Comparison of ENCODE assay signal across 11 mouse cellular contexts in genomic region chr9:35123456-35123803, GRCm38 (mm10). TPM values are rescaled to one million over a fixed set of nuclear protein-coding genes. Genes with fewer than 3 reads are reported as not detected.
DNase-seq lines count a peak whose midpoint lies in the region; ATAC-seq and TF ChIP-seq lines count a peak whose summit lies in the region.
"Had no signal": no experiment of that assay in that cellular context is flagged by ENCODE, and none has a peak within 500 bp of the region (broad histone marks: within the 10 kb centered on the region; RNA-seq: fewer than 3 reads in every experiment).

No protein-coding gene starts in this region.

- H3K4me1 ChIP-seq in heart, adult 2 months (ENCODE audit: control insufficient read depth, insufficient read depth, low read length) = peaks cover 36% of the 10 kb centered on the region
- peaks cover 34% of the 10 kb centered on the region for H3K4me1 ChIP-seq in thymus, adult 2 months (replicated peaks; ENCODE audit: control insufficient read depth, insufficient read depth, low read length)
- peaks cover 85% of the 10 kb centered on the region for H3K4me1 ChIP-seq in liver, postnatal 0 days (ENCODE audit: insufficient read depth)
- H3K4me1 ChIP-seq: embryonic facial prominence, embryonic 12.5 days had no signal

- no peak overlapping the region for H3K4me3 ChIP-seq in heart, adult 2 months
- H3K4me3 ChIP-seq in thymus, adult 2 months (ENCODE audit: control insufficient read depth, insufficient read depth, low read length) = no peak overlapping the region
- H3K4me3 ChIP-seq in liver, postnatal 0 days (ENCODE audit: low read depth, low read length) = no peak overlapping the region
- H3K4me3 ChIP-seq: embryonic facial prominence, embryonic 12.5 days had no signal

- no peak for TF ChIP-seq CTCF in heart, adult 2 months (IDR thresholded peaks at IDR 0.05)
- TF ChIP-seq CTCF in thymus, adult 2 months (IDR thresholded peaks at IDR 0.05; ENCODE audit: borderline replicate concordance, control insufficient read depth, extremely low read depth, insufficient read depth, low read length, poor library complexity) = no peak
- no peak for TF ChIP-seq CTCF in liver, postnatal 0 days (IDR thresholded peaks at IDR 0.05; ENCODE audit: low read depth)

- intact Hi-C loops in heart, adult 2 months (cut with DNase I) = no loop called here

- DNase-seq in heart, adult 2 months = no peak
- no peak for DNase-seq in heart, postnatal 4 days
- DNase-seq in thymus, adult 2 months = no peak
- DNase-seq in thymus, adult 18-20 months = no peak
- peak; percentile 32 for DNase-seq in liver, postnatal 0 days
- no peak for DNase-seq in yolk sac, embryonic 10.5 days (ENCODE audit: low spot score)
- DNase-seq in adrenal gland, postnatal 4 days (ENCODE audit: low spot score in 2 of 2) = no peak
- DNase-seq in layer of hippocampus, adult 8-10 months (ENCODE audit: low spot score in 2 of 2) = no peak
- DNase-seq: gastrocnemius, postnatal 14 days; right cerebral cortex, adult 18-20 months had no signal

- no peaks in the 10 kb centered on the region for H3K27me3 ChIP-seq in heart, adult 2 months (ENCODE audit: control insufficient read depth, insufficient read depth, low read length)
- no peaks in the 10 kb centered on the region for H3K27me3 ChIP-seq in thymus, adult 2 months (ENCODE audit: control insufficient read depth, insufficient read depth, low read length)
- H3K27me3 ChIP-seq in liver, postnatal 0 days (ENCODE audit: insufficient read depth, low read length) = no peaks in the 10 kb centered on the region
- H3K27me3 ChIP-seq: embryonic facial prominence, embryonic 12.5 days had no signal

- WGBS in heart, adult 2 months = 28% methylated on average over 2 of the region's 2 CpGs
- 91% methylated on average over 2 of the region's 2 CpGs for WGBS in thymus, adult 2 months
- WGBS in liver, postnatal 0 days (ENCODE audit: insufficient replicate concordance) = 38% methylated on average over 2 of the region's 2 CpGs

- no peak for TF ChIP-seq EP300 in heart, adult 2 months (IDR thresholded peaks at IDR 0.05; ENCODE audit: insufficient read depth, low read depth, low read length)
- TF ChIP-seq EP300 in liver, postnatal 0 days (IDR thresholded peaks at IDR 0.05; ENCODE audit: low read depth) = no peak

- H3K36me3 ChIP-seq in heart, adult 2 months (ENCODE audit: control insufficient read depth, insufficient read depth, low read length) = peaks cover 5% of the 10 kb centered on the region
- H3K36me3 ChIP-seq in thymus, adult 2 months (ENCODE audit: control insufficient read depth, insufficient read depth, low read length) = no peaks in the 10 kb centered on the region
- peaks cover 30% of the 10 kb centered on the region for H3K36me3 ChIP-seq in liver, postnatal 0 days (replicated peaks; ENCODE audit: insufficient read depth, low read length)

- H3K4me2 ChIP-seq in liver, postnatal 0 days (ENCODE audit: low read depth, low read length) = peak overlapping the region; percentile 52
- H3K4me2 ChIP-seq: embryonic facial prominence, embryonic 12.5 days had no signal

- no peak overlapping the region for H3K9ac ChIP-seq in heart, adult 2 months (ENCODE audit: low read depth, low read length)
- H3K9ac ChIP-seq in liver, postnatal 0 days (replicated peaks) = 0 out of 2 replicates have a peak overlapping the region, but pooled peaks have one; percentile 18
- H3K9ac ChIP-seq: embryonic facial prominence, embryonic 12.5 days had no signal

- H3K79me2 ChIP-seq in heart, adult 2 months (replicated peaks; ENCODE audit: control insufficient read depth, insufficient read depth, low read length) = no peaks in the 10 kb centered on the region

- peak; percentile 41 for ATAC-seq in liver, postnatal 0 days

- TF ChIP-seq POLR2A in heart, adult 2 months (IDR thresholded peaks at IDR 0.05; ENCODE audit: insufficient read depth, low read depth, low read length) = no peak
- TF ChIP-seq POLR2A in thymus, adult 2 months (IDR thresholded peaks at IDR 0.05; ENCODE audit: control insufficient read depth, extremely low read depth, insufficient read depth, low read length, poor library complexity) = no peak

- peak overlapping the region; percentile 65 for H3K27ac ChIP-seq in heart, adult 2 months
- H3K27ac ChIP-seq in thymus, adult 2 months (ENCODE audit: control insufficient read depth, insufficient read depth, low read length) = peak overlapping the region; percentile 67
- peak overlapping the region; percentile 92 for H3K27ac ChIP-seq in liver, postnatal 0 days (ENCODE audit: low read depth)
- H3K27ac ChIP-seq: embryonic facial prominence, embryonic 12.5 days had no signal

- H3K9me3 ChIP-seq in liver, postnatal 0 days (ENCODE audit: low read length) = no peaks in the 10 kb centered on the region
- H3K9me3 ChIP-seq: embryonic facial prominence, embryonic 12.5 days had no signal

RNA-seq across cellular contexts. Expression of gene St3gal4, which starts 4.4 kb away (rescaled TPM):
- total RNA-seq in heart, adult 2 months (2021) = 10 to 100 TPM; 26.1 to 29.5 TPM
- polyA plus RNA-seq in heart, adult 2 months (2012; rRNA removed) = 8.6 and 11.9 TPM in 2 replicates
- total RNA-seq in heart, postnatal 4 days (2021) = 10 to 100 TPM; 34.4 to 38.0 TPM
- polyA plus RNA-seq in thymus, adult 2 months (2012; rRNA removed) = 8.9 and 10.4 TPM in 2 replicates
- 23.6 and 26.5 TPM in 2 replicates for polyA plus RNA-seq in liver, postnatal 0 days (2015; fragmentation: Nextera tagmentation; extraction: Ambion mirVana)
- total RNA-seq in adrenal gland, postnatal 4 days (2021) = 10 to 100 TPM; 31.1 to 38.5 TPM
- total RNA-seq in layer of hippocampus, adult 8-10 months (2022) = 10 to 100 TPM; 23.3 to 29.6 (median 26.6) TPM

RNA-seq across cellular contexts. Expression of gene Dcps, which starts 52.4 kb away (rescaled TPM):
- 10 to 100 TPM; 14.4 to 15.1 TPM for total RNA-seq in heart, adult 2 months (2021)
- 21.3 and 25.5 TPM in 2 replicates for polyA plus RNA-seq in heart, adult 2 months (2012; rRNA removed)
- total RNA-seq in heart, postnatal 4 days (2021) = 10 to 100 TPM; 29.7 to 30.5 TPM
- polyA plus RNA-seq in thymus, adult 2 months (2012; rRNA removed) = 60.5 and 65.2 TPM in 2 replicates
- polyA plus RNA-seq in liver, postnatal 0 days (2015; fragmentation: Nextera tagmentation; extraction: Ambion mirVana) = 23.7 and 23.9 TPM in 2 replicates
- 10 to 100 TPM; 34.9 to 35.8 TPM for total RNA-seq in adrenal gland, postnatal 4 days (2021)
- total RNA-seq in layer of hippocampus, adult 8-10 months (2022) = 10 to 100 TPM; 17.7 to 20.0 (median 18.2) TPM
